Mouse (Mus musculus) liver, embryonic 11.5 days (tissue): ENCODE data around the gene Gm42906. TPM values are rescaled to one million over a fixed set of nuclear protein-coding genes. Genes with fewer than 3 reads are reported as not detected.

Experiments
- ATAC-seq: fragments of 200-750 bp; cut with Nextera tagmentation; replicated peaks from 2 replicates; pipeline ENCODE4 v1.8.0; 2017; ENCODE audit warnings: moderate number of reproducible peaks, mild to moderate bottlenecking, moderate TSS enrichment, moderate library complexity; ENCODE audit not compliant: low FRiP score
- DNase-seq: peaks from one replicate; pipeline ENCODE4 v3.0.0-alpha.2; 2017; ENCODE audit warnings: low spot score
- H3K27ac ChIP-seq: fragments of 300-500 bp; sonication (generic); 2 replicates; pipeline ENCODE4 v1.5.1; 2014; ENCODE audit warnings: mild to moderate bottlenecking, low read depth, low read length, control low read depth
- H3K27me3 ChIP-seq: fragments of 300-500 bp; sonication (generic); replicated peaks from 2 replicates; pipeline ENCODE4 v1.6.1; 2014; ENCODE audit warnings: low read length, mixed read lengths; ENCODE audit not compliant: control insufficient read depth, insufficient read depth
- H3K36me3 ChIP-seq: fragments of 300-500 bp; sonication (generic); 2 replicates; pipeline ENCODE4 v1.6.1; 2014; ENCODE audit warnings: mild to moderate bottlenecking, low read length, moderate library complexity, mixed read lengths; ENCODE audit not compliant: control insufficient read depth, insufficient read depth
- H3K4me1 ChIP-seq: fragments of 300-500 bp; sonication (generic); replicated peaks from 2 replicates; pipeline ENCODE4 v1.6.1; 2014; ENCODE audit warnings: low read length, mixed read lengths; ENCODE audit not compliant: control insufficient read depth, insufficient read depth
- H3K4me2 ChIP-seq: fragments of 300-500 bp; sonication (generic); 2 replicates; pipeline ENCODE4 v1.6.1; 2014; ENCODE audit warnings: mild to moderate bottlenecking, control low read depth, moderate library complexity
- H3K4me3 ChIP-seq: fragments of 300-500 bp; sonication (generic); 2 replicates; pipeline ENCODE4 v1.5.1; 2014; ENCODE audit warnings: low read depth, low read length, control low read depth
- H3K9ac ChIP-seq: fragments of 300-500 bp; sonication (generic); 2 replicates; pipeline ENCODE4 v1.6.1; 2014; ENCODE audit warnings: low read depth, low read length, control low read depth
- H3K9me3 ChIP-seq: fragments of 300-500 bp; sonication (generic); 2 replicates; pipeline ENCODE4 v1.6.1; 2016; ENCODE audit warnings: low read length, inconsistent platforms, mixed read lengths; ENCODE audit not compliant: control insufficient read depth
- WGBS: fragments of 180-500 bp; shearing (Covaris S2); extraction: QIAGEN DNeasy Blood & Tissue Kit; methylation state at CpG from one replicate; pipeline ENCODE4 v1.1.7; 2014; 5-methylcytosine and 5-hydroxymethylcytosine counted together
- polyA plus RNA-seq: library from polyadenylated mRNA; unstranded; fragments of >200 nt; fragmentation: Nextera tagmentation; extraction: Ambion mirVana; gene quantifications from 2 replicates; pipeline ENCODE4 v1.2.1, GENCODE M21; 2014

Gm42906 gene
- polyA plus RNA-seq, 1 experiment from 2014 or later = not detected

- Histone ChIP-seq H3K36me3 (no peaks in the 10 kb centered on the region), H3K9me3 (no peaks in the 10 kb centered on the region), H3K4me2 (no peak overlapping the region), H3K4me1 (no peaks in the 10 kb centered on the region), H3K27me3 (no peaks in the 10 kb centered on the region), H3K9ac (no peak overlapping the region), H3K4me3 (no peak overlapping the region), H3K27ac (no peak overlapping the region)
- ATAC-seq = no peak
- 71% methylated on average over 3 of the region's 3 CpGs for WGBS
- DNase-seq = no peak
Observed at GRCm38 (mm10) chr5:151076917-151077316, 351.0 kb downstream of the Gm42906 start.

GRCm38 (mm10) chr5:151074282-151074681 lies 353.7 kb downstream of the Gm42906 start:
- H3K4me2 ChIP-seq = no peak overlapping the region
- 88% methylated on average over 4 of the region's 4 CpGs for WGBS
- H3K4me1 ChIP-seq = no peaks in the 10 kb centered on the region
- no peak overlapping the region for H3K4me3 ChIP-seq
- no peaks in the 10 kb centered on the region for H3K36me3 ChIP-seq
- no peaks in the 10 kb centered on the region for H3K9me3 ChIP-seq
- H3K27ac ChIP-seq = no peak overlapping the region
- no peaks in the 10 kb centered on the region for H3K27me3 ChIP-seq
- DNase-seq = no peak
- ATAC-seq = no peak
- no peak overlapping the region for H3K9ac ChIP-seq

GRCm38 (mm10) chr5:151071430-151071829 lies 356.5 kb downstream of the Gm42906 start:
- Histone ChIP-seq H3K36me3 (no peaks in the 10 kb centered on the region), H3K9ac (no peak overlapping the region), H3K9me3 (no peaks in the 10 kb centered on the region), H3K4me3 (no peak overlapping the region), H3K27ac (no peak overlapping the region), H3K4me2 (no peak overlapping the region), H3K4me1 (no peaks in the 10 kb centered on the region), H3K27me3 (no peaks in the 10 kb centered on the region)
- WGBS = 63% methylated on average over 6 of the region's 6 CpGs
- ATAC-seq (no peak), DNase-seq (no peak)

GRCm38 (mm10) chr5:151070896-151071295 lies 357.1 kb downstream of the Gm42906 start:
- no peak overlapping the region for H3K9ac ChIP-seq
- ATAC-seq = no peak
- no peaks in the 10 kb centered on the region for H3K9me3 ChIP-seq
- no peak overlapping the region for H3K27ac ChIP-seq
- no peaks in the 10 kb centered on the region for H3K27me3 ChIP-seq
- 69% methylated on average over 6 of the region's 6 CpGs for WGBS
- no peak overlapping the region for H3K4me3 ChIP-seq
- H3K36me3 ChIP-seq = no peaks in the 10 kb centered on the region
- H3K4me2 ChIP-seq = no peak overlapping the region
- DNase-seq = no peak
- no peaks in the 10 kb centered on the region for H3K4me1 ChIP-seq

- H3K4me2 ChIP-seq = no peak overlapping the region
- no peaks in the 10 kb centered on the region for H3K4me1 ChIP-seq
- H3K4me3 ChIP-seq = no peak overlapping the region
- no peaks in the 10 kb centered on the region for H3K9me3 ChIP-seq
- ATAC-seq = no peak
- H3K9ac ChIP-seq = no peak overlapping the region
- DNase-seq = no peak
- no peaks in the 10 kb centered on the region for H3K36me3 ChIP-seq
- no peak overlapping the region for H3K27ac ChIP-seq
- 87% methylated on average over 2 of the region's 2 CpGs for WGBS
- H3K27me3 ChIP-seq = no peaks in the 10 kb centered on the region
Observed at GRCm38 (mm10) chr5:151069569-151069968, 358.4 kb downstream of the Gm42906 start.

- 83% methylated on average over 5 of the region's 5 CpGs for WGBS
- ATAC-seq (no peak), DNase-seq (no peak)
Observed at GRCm38 (mm10) chr5:151066016-151066415, 361.9 kb downstream of the Gm42906 start.

GRCm38 (mm10) chr5:151065228-151065627 lies 362.7 kb downstream of the Gm42906 start:
- DNase-seq (no peak), ATAC-seq (no peak)
- H3K4me1 ChIP-seq = no peaks in the 10 kb centered on the region
- peaks cover 13% of the 10 kb centered on the region; the same call in 1 of the 2 replicates for H3K36me3 ChIP-seq
- no peak overlapping the region for H3K4me2 ChIP-seq
- 80% methylated on average over 1 of the region's 1 CpGs for WGBS
- no peak overlapping the region for H3K9ac ChIP-seq
- no peak overlapping the region for H3K4me3 ChIP-seq
- no peaks in the 10 kb centered on the region for H3K27me3 ChIP-seq
- no peak overlapping the region for H3K27ac ChIP-seq
- peaks cover 4% of the 10 kb centered on the region; the same call in 1 of the 2 replicates for H3K9me3 ChIP-seq

More at GRCm38 (mm10) chr5:151066016-151066415, 361.9 kb downstream of the Gm42906 start:
- no peaks in the 10 kb centered on the region for H3K4me1 ChIP-seq
- peaks cover 4% of the 10 kb centered on the region; the same call in 1 of the 2 replicates for H3K9me3 ChIP-seq
- no peak overlapping the region for H3K4me3 ChIP-seq
- H3K4me2 ChIP-seq = no peak overlapping the region
- H3K27ac ChIP-seq = no peak overlapping the region
- no peaks in the 10 kb centered on the region for H3K27me3 ChIP-seq
- peaks cover 13% of the 10 kb centered on the region; the same call in 1 of the 2 replicates for H3K36me3 ChIP-seq
- H3K9ac ChIP-seq = no peak overlapping the region

GRCm38 (mm10) chr5:151061942-151062341 lies 366.0 kb downstream of the Gm42906 start:
- Histone ChIP-seq H3K9me3 (peaks cover 4% of the 10 kb centered on the region; the same call in 1 of the 2 replicates), H3K36me3 (peaks cover 13% of the 10 kb centered on the region; the same call in 1 of the 2 replicates), H3K4me3 (no peak overlapping the region), H3K9ac (no peak overlapping the region), H3K27me3 (no peaks in the 10 kb centered on the region), H3K4me1 (peaks cover 1% of the 10 kb centered on the region; the same call in 1 of the 2 replicates), H3K4me2 (no peak overlapping the region), H3K27ac (no peak overlapping the region)
- DNase-seq (no peak), ATAC-seq (no peak)
- 92% methylated on average over 2 of the region's 2 CpGs for WGBS

- Histone ChIP-seq H3K9me3 (peaks cover 4% of the 10 kb centered on the region; the same call in 1 of the 2 replicates), H3K4me3 (no peak overlapping the region), H3K36me3 (peaks cover 13% of the 10 kb centered on the region; the same call in 1 of the 2 replicates), H3K4me2 (no peak overlapping the region), H3K9ac (no peak overlapping the region), H3K4me1 (peaks cover 5% of the 10 kb centered on the region; the same call in 1 of the 2 replicates), H3K27ac (no peak overlapping the region), H3K27me3 (no peaks in the 10 kb centered on the region)
- ATAC-seq = no peak
- WGBS = 76% methylated on average over 12 of the region's 12 CpGs
- DNase-seq = no peak
Observed at GRCm38 (mm10) chr5:151060476-151060875, 367.5 kb downstream of the Gm42906 start.
